Mouse (Mus musculus) brown adipose tissue, adult 24 weeks (tissue): ENCODE measurements around the gene Tmem229b. TPM values are rescaled to one million over a fixed set of nuclear protein-coding genes. Genes with fewer than 3 reads are reported as not detected.
"Not testable (repeated sequence)": the region's sequence is repeated elsewhere in the genome, so short reads cannot be mapped to it uniquely, and the experiment has no call there.

Experiments used
- H3K27ac ChIP-seq: fragments of 200-500 bp; replicated peaks from 2 replicates; pipeline ENCODE4 v1.5.1; 2012; ENCODE audit warnings: low read depth, mild to moderate bottlenecking, low read length
- H3K4me1 ChIP-seq: fragments of 200-500 bp; 2 replicates; pipeline ENCODE4 v1.6.1; 2012; ENCODE audit warnings: low read length, mixed read lengths; ENCODE audit not compliant: control insufficient read depth, insufficient read depth, insufficient read length
- H3K4me3 ChIP-seq: fragments of 200-500 bp; 2 replicates; pipeline ENCODE4 v1.5.1; 2012; ENCODE audit warnings: low read depth, mild to moderate bottlenecking, low read length, moderate library complexity; ENCODE audit not compliant: insufficient read depth
- polyA plus RNA-seq: library from polyadenylated mRNA; stranded (reverse); fragments of >200 nt; gene quantifications from 2 replicates; pipeline ENCODE4 v1.2.4, GENCODE M21; 2012; ENCODE audit not compliant: missing spikeins, insufficient read depth, insufficient read length

The Tmem229b gene
- polyA plus RNA-seq, 1 experiment, result 1.0 TPM

- H3K4me1 ChIP-seq, H3K27ac ChIP-seq, H3K4me3 ChIP-seq: not testable (repeated sequence)
Measured at GRCm38 (mm10) chr12:79027526-79027925, 20.1 kb upstream of the Tmem229b start.

- no peak overlapping the region for H3K27ac ChIP-seq
- no peak overlapping the region for H3K4me3 ChIP-seq
- no peaks in the 10 kb centered on the region for H3K4me1 ChIP-seq
Measured at GRCm38 (mm10) chr12:79022882-79023281, 15.5 kb upstream of the Tmem229b start.

- H3K27ac ChIP-seq, result no peak overlapping the region
- H3K4me3 ChIP-seq, result no peak overlapping the region
- no peaks in the 10 kb centered on the region for H3K4me1 ChIP-seq
Measured at GRCm38 (mm10) chr12:79021902-79022301, 14.5 kb upstream of the Tmem229b start.

GRCm38 (mm10) chr12:79017994-79018399 is 10.6 kb upstream of the Tmem229b start:
- H3K4me3 ChIP-seq, result no peak overlapping the region
- no peaks in the 10 kb centered on the region for H3K4me1 ChIP-seq
- no peak overlapping the region; the same call in 1 of the 2 replicates for H3K27ac ChIP-seq

- no peak overlapping the region for H3K4me3 ChIP-seq
Measured at GRCm38 (mm10) chr12:79016109-79016508, 8.7 kb upstream of the Tmem229b start.

GRCm38 (mm10) chr12:79010569-79010968 is 3.1 kb upstream of the Tmem229b start:
- Histone ChIP-seq H3K27ac (peak overlapping the region; percentile 74), H3K4me1 (peaks cover 3% of the 10 kb centered on the region; the same call in 1 of the 2 replicates), H3K4me3 (no peak overlapping the region)

More at GRCm38 (mm10) chr12:79016109-79016508, 8.7 kb upstream of the Tmem229b start:
- Histone ChIP-seq H3K4me1 (peaks cover 3% of the 10 kb centered on the region; the same call in 1 of the 2 replicates), H3K27ac (no peak overlapping the region)

- Histone ChIP-seq H3K4me3 (peak overlapping the region; percentile 96), H3K4me1 (peaks cover 3% of the 10 kb centered on the region; the same call in 1 of the 2 replicates), H3K27ac (peak overlapping the region; percentile 58)
Measured at GRCm38 (mm10) chr12:79006478-79007125, 825 bp downstream of the Tmem229b start.

GRCm38 (mm10) chr12:79006076-79006475 is 1.4 kb downstream of the Tmem229b start:
- Histone ChIP-seq H3K4me3 (peak overlapping the region; percentile 96), H3K4me1 (peaks cover under 1% of the 10 kb centered on the region; the same call in 1 of the 2 replicates), H3K27ac (no peak overlapping the region)

GRCm38 (mm10) chr12:79005456-79005855 is 2.0 kb downstream of the Tmem229b start:
- Histone ChIP-seq H3K4me1 (no peaks in the 10 kb centered on the region), H3K4me3 (no peak overlapping the region), H3K27ac (no peak overlapping the region)

- no peak overlapping the region for H3K27ac ChIP-seq
- H3K4me1 ChIP-seq, result no peaks in the 10 kb centered on the region
- H3K4me3 ChIP-seq, result no peak overlapping the region
Measured at GRCm38 (mm10) chr12:79002978-79003377, 4.4 kb downstream of the Tmem229b start.

- Histone ChIP-seq H3K27ac (no peak overlapping the region), H3K4me1 (no peaks in the 10 kb centered on the region), H3K4me3 (no peak overlapping the region)
Measured at GRCm38 (mm10) chr12:79002406-79002805, 5.0 kb downstream of the Tmem229b start.

GRCm38 (mm10) chr12:78996711-78997110 is 10.7 kb downstream of the Tmem229b start:
- no peak overlapping the region for H3K4me3 ChIP-seq
- H3K27ac ChIP-seq, result no peak overlapping the region
- no peaks in the 10 kb centered on the region for H3K4me1 ChIP-seq

- H3K27ac ChIP-seq, result no peak overlapping the region
- H3K4me3 ChIP-seq, result no peak overlapping the region
- no peaks in the 10 kb centered on the region for H3K4me1 ChIP-seq
Measured at GRCm38 (mm10) chr12:78996271-78996670, 11.2 kb downstream of the Tmem229b start.

- Histone ChIP-seq H3K4me1 (peaks cover 11% of the 10 kb centered on the region; the same call in 1 of the 2 replicates), H3K27ac (no peak overlapping the region), H3K4me3 (no peak overlapping the region)
Measured at GRCm38 (mm10) chr12:78987581-78988081, 19.8 kb downstream of the Tmem229b start.

- Histone ChIP-seq H3K27ac (no peak overlapping the region), H3K4me1 (peaks cover 21% of the 10 kb centered on the region), H3K4me3 (no peak overlapping the region)
Measured at GRCm38 (mm10) chr12:78984035-78984432, 23.4 kb downstream of the Tmem229b start.
